Mouse (Mus musculus) cerebellum, adult 18-20 months (tissue): Measurements from ENCODE around the gene Cyb561.
A peak's percentile ranks its signal among the peaks of the same experiment; 100 is the strongest.

ENCODE experiments used
- DNase-seq, 2 experiments: peaks; one replicate each; pipeline ENCODE4 v3.0.0; 2021

The Cyb561 gene

GRCm38 (mm10) chr11:105952911-105953386 is at the start of gene Cyb561:
Gene Cyb561, minus strand, starts transcription at chr11:105953336.
- DNase-seq: no peak

GRCm38 (mm10) chr11:106001718-106002117 is 48.6 kb upstream of the Cyb561 start:
- peak; percentile 36 for DNase-seq

- no peak for DNase-seq
These were observed 46.9 kb upstream of the Cyb561 start for GRCm38 (mm10) chr11:106000062-106000461.

- DNase-seq: no peak
These were observed 41.2 kb upstream of the Cyb561 start, which contains the start of gene Ace3 for GRCm38 (mm10) chr11:105994375-105994774. Gene Ace3, plus strand, starts transcription at chr11:105994675.

- DNase-seq: no peak
These were observed 37.1 kb upstream of the Cyb561 start for GRCm38 (mm10) chr11:105990231-105990630.

GRCm38 (mm10) chr11:105989446-105989845 is 36.3 kb upstream of the Cyb561 start:
- DNase-seq: no peak

- no peak for DNase-seq
These were observed 34.3 kb upstream of the Cyb561 start for GRCm38 (mm10) chr11:105987446-105987845.

GRCm38 (mm10) chr11:105984452-105984851 is 31.3 kb upstream of the Cyb561 start:
- DNase-seq: no peak

GRCm38 (mm10) chr11:105978634-105979033 is 25.5 kb upstream of the Cyb561 start:
- DNase-seq: no peak

GRCm38 (mm10) chr11:105978232-105978631 is 25.1 kb upstream of the Cyb561 start:
- peak; percentile 52 to 57 for DNase-seq

- DNase-seq: no peak
These were observed 22.5 kb upstream of the Cyb561 start for GRCm38 (mm10) chr11:105975636-105976035.

GRCm38 (mm10) chr11:105975050-105975449 is 21.9 kb upstream of the Cyb561 start:
- peak; percentile 56 to 70 for DNase-seq

GRCm38 (mm10) chr11:105974593-105974992 is 21.5 kb upstream of the Cyb561 start:
- DNase-seq: peak; percentile 58 to 68

- DNase-seq: peak in 1 of 2 experiments; percentile 36
These were observed 16.4 kb upstream of the Cyb561 start for GRCm38 (mm10) chr11:105969516-105969915.

GRCm38 (mm10) chr11:105968948-105969347 is 15.8 kb upstream of the Cyb561 start:
- DNase-seq: no peak

GRCm38 (mm10) chr11:105967741-105968574 is 14.8 kb upstream of the Cyb561 start, which contains the start of gene Ace:
Gene Ace, plus strand, starts transcription at chr11:105967945.
- peak in 1 of 2 experiments; percentile 28 for DNase-seq

GRCm38 (mm10) chr11:105966288-105966687 is 13.2 kb upstream of the Cyb561 start:
- DNase-seq: no peak

GRCm38 (mm10) chr11:105964691-105965090 is 11.6 kb upstream of the Cyb561 start:
- DNase-seq: no peak

- DNase-seq: peak; percentile 21 to 31
These were observed 6.2 kb upstream of the Cyb561 start for GRCm38 (mm10) chr11:105959355-105959754.

- no peak for DNase-seq
These were observed 5.4 kb upstream of the Cyb561 start for GRCm38 (mm10) chr11:105958566-105958965.

- no peak for DNase-seq
These were observed 4.4 kb upstream of the Cyb561 start for GRCm38 (mm10) chr11:105957501-105957900.

GRCm38 (mm10) chr11:105955815-105956430 is 2.8 kb upstream of the Cyb561 start:
- no peak for DNase-seq

- DNase-seq: no peak
These were observed 266 bp upstream of the Cyb561 start for GRCm38 (mm10) chr11:105953402-105953801.

GRCm38 (mm10) chr11:105952111-105952510 is 1.0 kb downstream of the Cyb561 start:
- DNase-seq: no peak
